8 mouse cellular contexts compared by ENCODE assay signal in the genomic region with DNA sequence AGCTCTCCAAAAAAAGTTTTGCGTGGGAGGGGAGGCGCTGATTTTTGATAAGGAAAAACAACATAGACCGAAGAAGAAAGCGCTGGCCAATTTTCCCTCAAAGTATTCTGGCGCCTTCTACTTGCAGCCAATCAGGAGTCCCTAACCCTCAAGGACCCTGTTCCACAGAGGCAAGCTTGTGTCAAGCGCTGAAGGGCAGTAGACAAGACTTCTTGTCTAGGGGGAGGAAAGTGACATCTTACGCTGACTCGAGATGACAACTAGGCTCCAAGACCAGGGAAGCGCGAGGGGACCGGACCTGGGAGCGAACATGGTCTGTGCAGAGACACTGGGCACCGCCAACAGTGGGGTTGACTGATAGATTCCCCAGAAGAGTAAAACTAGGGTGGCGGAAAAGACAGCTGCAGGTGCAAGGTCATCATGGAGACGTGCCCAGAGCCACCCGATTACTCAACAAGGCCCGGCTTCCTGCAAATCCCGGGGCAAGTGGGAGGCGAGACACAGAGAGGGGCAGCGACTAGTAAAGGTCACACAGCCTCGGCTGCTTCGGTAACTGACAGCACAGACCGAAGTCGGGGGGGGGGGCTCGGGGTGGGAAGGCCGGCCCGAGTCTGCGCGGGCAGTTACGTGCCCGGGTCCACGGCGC. TPM values are rescaled to one million over a fixed set of nuclear protein-coding genes. Genes with fewer than 3 reads are reported as not detected.
DNase-seq lines count a peak whose midpoint lies in the region; ATAC-seq and TF ChIP-seq lines count a peak whose summit lies in the region.

No protein-coding gene starts in this region.

- WGBS in forebrain, postnatal 0 days = 2% methylated on average over 33 of the region's 33 CpGs
- 4% methylated on average over 27 of the region's 33 CpGs for WGBS in hindbrain, embryonic 14.5 days
- WGBS in liver, embryonic 11.5 days = under 1% methylated on average over 33 of the region's 33 CpGs

- DNase-seq in spleen, adult 12 weeks (ENCODE audit: low spot score) = peak; percentile 27
- no peak for DNase-seq in spleen, postnatal 36 days (ENCODE audit: low spot score in 2 of 2)
- DNase-seq in c-Kit-negative CD71-positive TER-119-positive erythroid progenitor cells, embryonic 14.5 days (ENCODE audit: low read depth, low spot score) = peak; percentile 39
- no peak for DNase-seq in forebrain, postnatal 0 days
- no peak for DNase-seq in hindbrain, embryonic 14.5 days (ENCODE audit: low spot score)
- DNase-seq in liver, embryonic 11.5 days (ENCODE audit: low spot score) = no peak
- DNase-seq in monocyte, adult 2 months (ENCODE audit: low read depth in 1 of 2, low spot score in 2 of 2) = peak; percentile 18 to 46
- no peak for DNase-seq in retina, embryonic 14.5 days (ENCODE audit: low spot score)

- H3K9ac ChIP-seq in forebrain, postnatal 0 days = peak overlapping the region; percentile 88
- peak overlapping the region; percentile 81 for H3K9ac ChIP-seq in hindbrain, embryonic 14.5 days
- peak overlapping the region; percentile 78 for H3K9ac ChIP-seq in liver, embryonic 11.5 days (ENCODE audit: low read depth, low read length)

- H3K4me3 ChIP-seq in forebrain, postnatal 0 days (ENCODE audit: low read depth, low read length) = peak overlapping the region; percentile 83
- peak overlapping the region; percentile 90 for H3K4me3 ChIP-seq in hindbrain, embryonic 14.5 days (replicated peaks; ENCODE audit: low read length)
- peak overlapping the region; percentile 86 for H3K4me3 ChIP-seq in liver, embryonic 11.5 days (ENCODE audit: low read depth, low read length)

- H3K4me2 ChIP-seq in forebrain, postnatal 0 days (ENCODE audit: low read depth) = peak overlapping the region; percentile 86
- H3K4me2 ChIP-seq in hindbrain, embryonic 14.5 days (replicated peaks) = peak overlapping the region; percentile 68
- H3K4me2 ChIP-seq in liver, embryonic 11.5 days = peak overlapping the region; percentile 90

- no peaks in the 10 kb centered on the region for H3K9me3 ChIP-seq in forebrain, postnatal 0 days (ENCODE audit: low read length)
- no peaks in the 10 kb centered on the region for H3K9me3 ChIP-seq in hindbrain, embryonic 14.5 days (ENCODE audit: control insufficient read depth, low read length)
- H3K9me3 ChIP-seq in liver, embryonic 11.5 days (ENCODE audit: control insufficient read depth, low read length) = no peaks in the 10 kb centered on the region

- no peaks in the 10 kb centered on the region for H3K27me3 ChIP-seq in forebrain, postnatal 0 days (ENCODE audit: insufficient read depth, low read length)
- H3K27me3 ChIP-seq in hindbrain, embryonic 14.5 days (ENCODE audit: control insufficient read depth, insufficient read depth, low read length) = no peaks in the 10 kb centered on the region
- no peaks in the 10 kb centered on the region for H3K27me3 ChIP-seq in liver, embryonic 11.5 days (replicated peaks; ENCODE audit: control insufficient read depth, insufficient read depth, low read length)

- peaks cover 49% of the 10 kb centered on the region for H3K36me3 ChIP-seq in forebrain, postnatal 0 days (ENCODE audit: insufficient read depth)
- peaks cover 63% of the 10 kb centered on the region for H3K36me3 ChIP-seq in hindbrain, embryonic 14.5 days (replicated peaks; ENCODE audit: control insufficient read depth, insufficient read depth)
- peaks cover 48% of the 10 kb centered on the region for H3K36me3 ChIP-seq in liver, embryonic 11.5 days (ENCODE audit: control insufficient read depth, insufficient read depth, low read length)

- H3K27ac ChIP-seq in forebrain, postnatal 0 days (ENCODE audit: low read depth, low read length) = peak overlapping the region; percentile 97
- peak overlapping the region; percentile 95 for H3K27ac ChIP-seq in hindbrain, embryonic 14.5 days
- H3K27ac ChIP-seq in liver, embryonic 11.5 days (ENCODE audit: low read depth, low read length) = peak overlapping the region; percentile 85

- peaks cover 30% of the 10 kb centered on the region for H3K4me1 ChIP-seq in forebrain, postnatal 0 days (ENCODE audit: insufficient read depth)
- peaks cover 37% of the 10 kb centered on the region for H3K4me1 ChIP-seq in hindbrain, embryonic 14.5 days (replicated peaks; ENCODE audit: control insufficient read depth, insufficient read depth, low read length)
- H3K4me1 ChIP-seq in liver, embryonic 11.5 days (replicated peaks; ENCODE audit: control insufficient read depth, insufficient read depth, low read length) = peaks cover 30% of the 10 kb centered on the region

- no peak for ATAC-seq in forebrain, postnatal 0 days
- no peak for ATAC-seq in hindbrain, embryonic 14.5 days (ENCODE audit: low FRiP score)
- ATAC-seq in liver, embryonic 11.5 days (replicated peaks; ENCODE audit: low FRiP score) = no peak

- TF ChIP-seq CTCF in forebrain, postnatal 0 days (IDR thresholded peaks at IDR 0.05; ENCODE audit: low read depth) = no peak

RNA-seq across cellular contexts. Expression of a gene that starts 0.7 kb away (rescaled TPM):
- total RNA-seq in forebrain, postnatal 0 days (2014; rRNA removed) = 27.2 and 35.1 TPM in 2 replicates
- 25.0 and 36.7 TPM in 2 replicates for polyA plus RNA-seq in forebrain, postnatal 0 days (2015; fragmentation: Nextera tagmentation; extraction: Ambion mirVana)
- 47.5 and 49.6 TPM in 2 replicates for polyA plus RNA-seq in hindbrain, embryonic 14.5 days (2014; fragmentation: Nextera tagmentation; extraction: Ambion mirVana)
- 64.5 and 75.5 TPM in 2 replicates for polyA plus RNA-seq in liver, embryonic 11.5 days (2014; fragmentation: Nextera tagmentation; extraction: Ambion mirVana)

RNA-seq across cellular contexts. Expression of a gene that starts 0.9 kb away (rescaled TPM):
- 56.0 and 71.7 TPM in 2 replicates for total RNA-seq in forebrain, postnatal 0 days (2014; rRNA removed)
- 61.8 and 82.8 TPM in 2 replicates for polyA plus RNA-seq in forebrain, postnatal 0 days (2015; fragmentation: Nextera tagmentation; extraction: Ambion mirVana)
- 75.7 and 75.8 TPM in 2 replicates for polyA plus RNA-seq in hindbrain, embryonic 14.5 days (2014; fragmentation: Nextera tagmentation; extraction: Ambion mirVana)
- polyA plus RNA-seq in liver, embryonic 11.5 days (2014; fragmentation: Nextera tagmentation; extraction: Ambion mirVana) = 93.1 and 96.5 TPM in 2 replicates

RNA-seq across cellular contexts. Expression of a gene that starts 25.8 kb away (rescaled TPM):
- total RNA-seq in forebrain, postnatal 0 days (2014; rRNA removed) = 66.0 and 124 TPM in 2 replicates
- 208 and 263 TPM in 2 replicates for polyA plus RNA-seq in forebrain, postnatal 0 days (2015; fragmentation: Nextera tagmentation; extraction: Ambion mirVana)
- polyA plus RNA-seq in hindbrain, embryonic 14.5 days (2014; fragmentation: Nextera tagmentation; extraction: Ambion mirVana) = 179 and 193 TPM in 2 replicates
- polyA plus RNA-seq in liver, embryonic 11.5 days (2014; fragmentation: Nextera tagmentation; extraction: Ambion mirVana) = 236 and 248 TPM in 2 replicates

RNA-seq across cellular contexts. Expression of a gene that starts 29.5 kb away (rescaled TPM):
- total RNA-seq in forebrain, postnatal 0 days (2014; rRNA removed) = 807 and 1,399 TPM in 2 replicates
- 1,145 and 1,575 TPM in 2 replicates for polyA plus RNA-seq in forebrain, postnatal 0 days (2015; fragmentation: Nextera tagmentation; extraction: Ambion mirVana)
- polyA plus RNA-seq in hindbrain, embryonic 14.5 days (2014; fragmentation: Nextera tagmentation; extraction: Ambion mirVana) = 1,005 and 1,263 TPM in 2 replicates
- 2,108 and 2,211 TPM in 2 replicates for polyA plus RNA-seq in liver, embryonic 11.5 days (2014; fragmentation: Nextera tagmentation; extraction: Ambion mirVana)

RNA-seq across cellular contexts. Expression of a gene that starts 29.5 kb away (rescaled TPM):
- 0.33 TPM in 1 of 2 replicates, not detected in the other for total RNA-seq in forebrain, postnatal 0 days (2014; rRNA removed)
- 0.29 and 0.40 TPM in 2 replicates for polyA plus RNA-seq in forebrain, postnatal 0 days (2015; fragmentation: Nextera tagmentation; extraction: Ambion mirVana)
- polyA plus RNA-seq in hindbrain, embryonic 14.5 days (2014; fragmentation: Nextera tagmentation; extraction: Ambion mirVana) = 0.65 and 1.3 TPM in 2 replicates
- 0.44 and 0.70 TPM in 2 replicates for polyA plus RNA-seq in liver, embryonic 11.5 days (2014; fragmentation: Nextera tagmentation; extraction: Ambion mirVana)

Comparison
In these comparisons a context has a peak if more than half of its experiments do, and no peak if none do; other contexts are left out.
1. DNase-seq: peak in spleen, adult 12 weeks (single experiment), c-Kit-negative CD71-positive TER-119-positive erythroid progenitor cells, embryonic 14.5 days (single experiment) and monocyte, adult 2 months (2 of 2); none in spleen, postnatal 36 days (0 of 2), forebrain, postnatal 0 days (single experiment), hindbrain, embryonic 14.5 days (single experiment), liver, embryonic 11.5 days (single experiment) and retina, embryonic 14.5 days (single experiment).
2. Peak in every context shown above with its lines, with median percentiles within 50 percentile points of each other: H3K27ac ChIP-seq, H3K4me2 ChIP-seq, H3K4me3 ChIP-seq and H3K9ac ChIP-seq.